Mouse (Mus musculus) G1E (cell line): Measurements from ENCODE around the gene Man2a2.

Experiments used
- CTCF ChIP-seq: IDR thresholded peaks from 2 replicates; pipeline ENCODE4 v1.5.1; 2012; ENCODE audit warnings: low read depth, low read length, inconsistent platforms, mixed read lengths
- GATA1 ChIP-seq: IDR thresholded peaks from 2 replicates; pipeline ENCODE4 v1.6.1; 2012; ENCODE audit warnings: borderline replicate concordance, low read length, inconsistent platforms, mixed read lengths
- POLR2AphosphoS5 ChIP-seq: IDR thresholded peaks from 2 replicates; pipeline ENCODE4 v1.6.1; 2012; ENCODE audit warnings: low read depth, low read length, inconsistent platforms; ENCODE audit not compliant: insufficient replicate concordance
- TAL1 ChIP-seq: conservative IDR thresholded peaks from 2 replicates; pipeline ENCODE4 v1.6.1; 2012; ENCODE audit warnings: low read depth, low read length, inconsistent platforms, mixed read lengths

GRCm38 (mm10) chr7:80372667-80373066 lies 1.5 kb upstream of the Man2a2 start:
- TF ChIP-seq TAL1 (no peak), CTCF (no peak), GATA1 (no peak), POLR2AphosphoS5 (no peak)
